Mouse (Mus musculus) cerebellum, adult 2 months (tissue): ENCODE data around the gene Letm1. TPM values are rescaled to one million over a fixed set of nuclear protein-coding genes. Genes with fewer than 3 reads are reported as not detected.

Source experiments
- DNase-seq, 2 experiments: peaks; one replicate each; pipeline ENCODE4 v3.0.0; 2021
- H3K27ac ChIP-seq: fragments of 200-500 bp; 2 replicates; pipeline ENCODE4 v1.5.1; 2012; ENCODE audit warnings: low read length, control low read depth, inconsistent platforms; ENCODE audit not compliant: insufficient read depth
- H3K27me3 ChIP-seq: fragments of 200-500 bp; 2 replicates; pipeline ENCODE4 v1.6.1; 2012; ENCODE audit warnings: inconsistent platforms, mild to moderate bottlenecking, low read length, moderate library complexity; ENCODE audit not compliant: control insufficient read depth, insufficient read depth
- H3K4me1 ChIP-seq: fragments of 200-500 bp; 2 replicates; pipeline ENCODE4 v1.6.1; 2011; ENCODE audit warnings: low read length; ENCODE audit not compliant: control insufficient read depth, insufficient read depth
- H3K4me3 ChIP-seq: fragments of 200-500 bp; replicated peaks from 2 replicates; pipeline ENCODE3; 2011; ENCODE audit warnings: mild to moderate bottlenecking, low read depth, low read length, control low read depth; ENCODE audit not compliant: insufficient read depth
- CTCF ChIP-seq: fragments of 200-500 bp; IDR thresholded peaks from 2 replicates; pipeline ENCODE4 v1.5.1; 2011; ENCODE audit warnings: low read depth, mild to moderate bottlenecking, control low read depth, low read length, moderate library complexity, borderline replicate concordance; ENCODE audit not compliant: insufficient read depth
- POLR2A ChIP-seq: fragments of 200-500 bp; IDR thresholded peaks from 2 replicates; pipeline ENCODE4 v1.6.1; 2011; ENCODE audit warnings: low read length, control low read depth, borderline replicate concordance; ENCODE audit not compliant: insufficient read depth
- WGBS: fragments of 180-500 bp; shearing (Covaris S2); methylation state at CpG from one replicate; pipeline ENCODE4 v1.1.7; 2018; 5-methylcytosine and 5-hydroxymethylcytosine counted together
- polyA plus RNA-seq: library from polyadenylated mRNA; depleted of rRNA; stranded (reverse); fragments of >200 nt; gene quantifications from 2 replicates; pipeline ENCODE4 v1.2.3, GENCODE M21; 2012

The Letm1 gene
- polyA plus RNA-seq, 1 experiment = 69.9 TPM

GRCm38 (mm10) chr5:33716467-33716866, 66.2 kb downstream of the Letm1 start:
- H3K27me3 ChIP-seq = peaks cover 2% of the 10 kb centered on the region; the same call in 1 of the 2 replicates
- H3K4me1 ChIP-seq = no peaks in the 10 kb centered on the region
- no peak for DNase-seq
- H3K4me3 ChIP-seq = no peak overlapping the region
- 87% methylated on average over 6 of the region's 6 CpGs for WGBS
- H3K27ac ChIP-seq = no peak overlapping the region
- no peak for TF ChIP-seq CTCF
- TF ChIP-seq POLR2A = no peak

GRCm38 (mm10) chr5:33715182-33715581, 67.4 kb downstream of the Letm1 start:
- no peak for DNase-seq

DNA sequence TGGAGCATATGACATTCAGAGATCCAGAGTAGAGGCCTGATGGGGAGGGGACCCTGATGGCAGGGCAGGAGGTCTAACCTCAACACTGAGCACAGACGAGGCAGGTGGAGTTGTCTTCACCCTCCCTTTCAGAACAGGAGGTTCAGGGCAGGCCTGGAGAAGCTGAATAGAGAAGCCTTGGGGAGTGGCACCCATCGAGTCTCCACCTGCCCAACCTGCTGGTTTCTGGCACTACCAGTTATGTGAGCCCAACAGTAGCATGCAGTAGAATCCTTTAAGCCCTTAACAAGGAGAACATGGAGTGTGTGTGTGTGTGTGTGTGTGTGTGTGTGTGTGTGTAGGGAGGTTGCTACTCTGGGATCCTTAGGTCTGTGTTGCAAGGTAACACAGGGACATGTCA, 70.1 kb downstream of the Letm1 start:
- WGBS = 51% methylated on average over 2 of the region's 2 CpGs
- no peak for DNase-seq
- no peak for TF ChIP-seq POLR2A
- TF ChIP-seq CTCF = no peak
- Histone ChIP-seq H3K27me3 (no peaks in the 10 kb centered on the region), H3K27ac (no peak overlapping the region), H3K4me3 (no peak overlapping the region), H3K4me1 (no peaks in the 10 kb centered on the region)

More at GRCm38 (mm10) chr5:33715182-33715581, 67.4 kb downstream of the Letm1 start:
- Histone ChIP-seq H3K27me3 (no peaks in the 10 kb centered on the region), H3K4me1 (no peaks in the 10 kb centered on the region), H3K4me3 (no peak overlapping the region), H3K27ac (no peak overlapping the region)
- TF ChIP-seq POLR2A = no peak
- no peak for TF ChIP-seq CTCF
- WGBS = 46% methylated on average over 2 of the region's 2 CpGs

GRCm38 (mm10) chr5:33709037-33709436, 73.6 kb downstream of the Letm1 start:
- Histone ChIP-seq H3K4me3 (no peak overlapping the region), H3K27me3 (no peaks in the 10 kb centered on the region), H3K4me1 (peaks cover 3% of the 10 kb centered on the region; the same call in 1 of the 2 replicates), H3K27ac (no peak overlapping the region)
- no peak for TF ChIP-seq CTCF
- 55% methylated on average over 2 of the region's 2 CpGs for WGBS
- DNase-seq = no peak

DNA sequence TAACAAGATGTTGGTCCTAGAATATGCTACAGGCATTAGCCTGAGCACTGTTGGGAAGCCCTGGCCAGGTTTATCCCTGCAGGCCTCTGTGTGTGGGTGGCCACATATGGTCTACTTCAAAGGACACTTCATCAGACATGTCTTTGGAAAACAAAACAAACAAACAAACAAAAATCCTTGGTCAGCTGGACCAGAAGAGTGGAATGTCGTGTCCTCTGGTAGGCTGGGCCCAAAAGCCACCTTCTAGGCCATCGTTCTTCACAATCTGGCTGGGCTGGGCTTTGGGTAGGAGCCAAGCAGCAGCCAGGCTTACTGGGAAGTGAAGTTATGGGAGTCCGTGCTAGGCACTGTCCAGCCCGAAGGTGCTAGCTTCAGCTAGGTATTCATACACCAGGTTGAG, 75.5 kb downstream of the Letm1 start:
- Histone ChIP-seq H3K27me3 (no peaks in the 10 kb centered on the region), H3K4me1 (peaks cover 3% of the 10 kb centered on the region; the same call in 1 of the 2 replicates), H3K27ac (no peak overlapping the region), H3K4me3 (no peak overlapping the region)
- 49% methylated on average over 4 of the region's 4 CpGs for WGBS
- no peak for TF ChIP-seq CTCF
- no peak for TF ChIP-seq POLR2A
- no peak for DNase-seq

- 90% methylated on average over 1 of the region's 1 CpGs for WGBS
- Histone ChIP-seq H3K27ac (no peak overlapping the region), H3K27me3 (no peaks in the 10 kb centered on the region), H3K4me3 (no peak overlapping the region), H3K4me1 (peaks cover 3% of the 10 kb centered on the region; the same call in 1 of the 2 replicates)
- TF ChIP-seq CTCF = no peak
- no peak for TF ChIP-seq POLR2A
- no peak for DNase-seq
Measured at GRCm38 (mm10) chr5:33706350-33706629, 76.3 kb downstream of the Letm1 start.

GRCm38 (mm10) chr5:33705612-33706349, 76.8 kb downstream of the Letm1 start:
- peaks cover 3% of the 10 kb centered on the region; the same call in 1 of the 2 replicates for H3K4me1 ChIP-seq
- 34% methylated on average over 9 of the region's 9 CpGs for WGBS
- H3K4me3 ChIP-seq = no peak overlapping the region
- DNase-seq = peak; percentile 18 to 27
- H3K27ac ChIP-seq = no peak overlapping the region
- H3K27me3 ChIP-seq = no peaks in the 10 kb centered on the region
- no peak for TF ChIP-seq POLR2A
- no peak for TF ChIP-seq CTCF

- Histone ChIP-seq H3K4me1 (peaks cover 3% of the 10 kb centered on the region; the same call in 1 of the 2 replicates), H3K4me3 (no peak overlapping the region), H3K27ac (no peak overlapping the region), H3K27me3 (no peaks in the 10 kb centered on the region)
- no peak for TF ChIP-seq POLR2A
- no peak for TF ChIP-seq CTCF
- peak; percentile 31 to 51 for DNase-seq
- 34% methylated on average over 11 of the region's 11 CpGs for WGBS
Measured at GRCm38 (mm10) chr5:33704945-33705611, 77.5 kb downstream of the Letm1 start.

DNA sequence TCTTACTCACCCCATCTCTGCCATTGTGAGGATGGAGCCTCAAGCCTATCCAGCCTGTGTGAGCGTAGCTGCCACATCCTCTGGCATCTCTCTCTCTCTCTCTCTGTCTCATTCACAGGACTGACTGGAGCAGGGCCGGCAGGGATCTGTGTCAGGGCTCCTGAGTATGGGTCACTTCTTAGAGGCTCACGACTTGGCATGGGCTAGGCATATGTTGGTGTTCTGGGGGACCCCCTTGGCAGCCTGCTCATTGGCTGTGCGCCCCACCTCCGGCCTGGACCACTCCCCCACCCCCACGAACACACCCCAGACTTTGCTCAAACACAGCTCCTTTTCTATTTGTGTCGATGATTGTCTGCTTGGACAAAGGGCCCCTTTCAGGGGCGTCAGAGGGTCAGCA, 78.6 kb downstream of the Letm1 start:
- DNase-seq = no peak
- Histone ChIP-seq H3K27ac (no peak overlapping the region), H3K4me3 (no peak overlapping the region), H3K4me1 (peaks cover 3% of the 10 kb centered on the region; the same call in 1 of the 2 replicates), H3K27me3 (no peaks in the 10 kb centered on the region)
- 54% methylated on average over 8 of the region's 8 CpGs for WGBS
- TF ChIP-seq POLR2A = no peak
- TF ChIP-seq CTCF = no peak
